Mouse (Mus musculus) G1E (cell line): Measurements from ENCODE around the gene Rbm47.

ENCODE experiments used
- CTCF ChIP-seq: IDR thresholded peaks from 2 replicates; pipeline ENCODE4 v1.5.1; 2012; ENCODE audit warnings: low read depth, low read length, inconsistent platforms, mixed read lengths
- GATA1 ChIP-seq: IDR thresholded peaks from 2 replicates; pipeline ENCODE4 v1.6.1; 2012; ENCODE audit warnings: borderline replicate concordance, low read length, inconsistent platforms, mixed read lengths

DNA sequence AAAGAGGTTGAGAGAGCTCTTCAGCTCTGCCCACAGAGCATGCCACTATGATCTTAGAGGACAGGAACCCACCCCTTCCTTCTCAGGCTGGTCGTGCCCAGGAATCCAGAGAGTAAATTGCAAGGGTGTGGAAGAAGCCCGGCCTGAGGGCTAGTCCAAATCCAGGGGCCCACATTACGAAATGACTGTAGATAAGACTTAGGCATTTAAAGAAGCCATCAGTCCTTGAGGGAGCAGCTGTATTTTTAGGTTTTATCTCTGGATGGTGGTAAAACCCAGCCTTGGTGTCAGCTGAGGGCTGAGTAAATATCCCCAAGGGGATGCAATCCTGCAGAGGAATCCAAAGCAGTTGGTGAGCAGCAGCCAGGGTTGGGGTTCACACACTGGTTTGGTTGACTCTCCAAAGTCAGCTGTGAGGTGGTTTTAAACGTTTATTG lies 6.7 kb downstream of the Rbm47 start:
- TF ChIP-seq CTCF (no peak), GATA1 (no peak)
